Mouse (Mus musculus) neural tube, embryonic 10.5 days (tissue): ENCODE measurements at regions not wholly inside any gene's neighbourhood (a gene's known extent, or its start where the extent isn't known, plus 50 kb on each side); places are given as distances from the start of the nearest gene placed in this dataset.
"Not testable (repeated sequence)": the region's sequence is repeated elsewhere in the genome, so short reads cannot be mapped to it uniquely, and the experiment has no call there.

ENCODE experiments used
- DNase-seq: peaks from one replicate; pipeline ENCODE4 v3.0.0-alpha.2; 2017; ENCODE audit warnings: low spot score; ENCODE audit errors: extremely low spot score

GRCm38 (mm10) chr7:63998995-63999960 lies 60.6 kb upstream of the Klf13 start:
- no peak for DNase-seq

- DNase-seq = no peak
Observed at GRCm38 (mm10) chr7:63997997-63998396, 59.3 kb upstream of the Klf13 start.

- DNase-seq = no peak
Observed at GRCm38 (mm10) chr7:63996581-63997098, 57.9 kb upstream of the Klf13 start.

GRCm38 (mm10) chr7:63995255-63995980 lies 56.7 kb upstream of the Klf13 start:
- DNase-seq = no peak

- not testable (repeated sequence) for DNase-seq
Observed at GRCm38 (mm10) chr7:63994769-63995168, 56.1 kb upstream of the Klf13 start.

- DNase-seq = no peak
Observed at GRCm38 (mm10) chr7:63992155-63992554, 53.4 kb upstream of the Klf13 start.

- no peak for DNase-seq
Observed at GRCm38 (mm10) chr7:63991085-63992010, 52.6 kb upstream of the Klf13 start.

GRCm38 (mm10) chr7:63990312-63991028 lies 51.8 kb upstream of the Klf13 start:
- DNase-seq = no peak

- no peak for DNase-seq
Observed at GRCm38 (mm10) chr7:63989736-63990135, 51.0 kb upstream of the Klf13 start.
